Mouse (Mus musculus) cerebral cortex, adult 2 months (tissue): ENCODE measurements around the gene Zfyve21.

ENCODE experiments used
- WGBS: fragments of 180-500 bp; shearing (Covaris S2); methylation state at CpG from one replicate; pipeline ENCODE4 v1.1.7; 2018; 5-methylcytosine and 5-hydroxymethylcytosine counted together

The Zfyve21 gene

GRCm38 (mm10) chr12:111843470-111843869 is 29.5 kb downstream of the Zfyve21 start:
- WGBS: 49% methylated on average over 2 of the region's 2 CpGs

DNA sequence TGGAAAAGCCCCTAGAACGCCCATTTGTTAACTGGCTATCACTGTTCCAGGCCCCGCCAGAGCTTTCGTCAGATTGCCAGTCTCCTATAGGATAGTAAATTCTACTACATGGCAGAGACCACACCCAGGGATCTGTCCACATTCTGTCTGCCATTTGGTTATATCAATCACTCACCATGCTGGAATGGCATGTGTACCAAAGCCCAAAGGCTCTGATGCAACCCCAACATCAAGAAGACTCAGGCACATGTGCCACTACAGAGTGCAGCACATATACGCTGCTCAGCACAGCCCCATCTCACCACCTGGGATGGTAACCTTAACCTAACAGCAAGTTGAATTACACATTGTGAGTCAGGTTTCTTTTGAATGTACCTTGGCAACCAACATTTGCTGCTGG is 32.0 kb downstream of the Zfyve21 start:
- WGBS: 92% methylated on average over 4 of the region's 4 CpGs

GRCm38 (mm10) chr12:111846815-111847214 is 32.8 kb downstream of the Zfyve21 start:
- 86% methylated on average over 10 of the region's 10 CpGs for WGBS

- 61% methylated on average over 9 of the region's 9 CpGs for WGBS
Observed at GRCm38 (mm10) chr12:111848300-111848798, 34.4 kb downstream of the Zfyve21 start.

DNA sequence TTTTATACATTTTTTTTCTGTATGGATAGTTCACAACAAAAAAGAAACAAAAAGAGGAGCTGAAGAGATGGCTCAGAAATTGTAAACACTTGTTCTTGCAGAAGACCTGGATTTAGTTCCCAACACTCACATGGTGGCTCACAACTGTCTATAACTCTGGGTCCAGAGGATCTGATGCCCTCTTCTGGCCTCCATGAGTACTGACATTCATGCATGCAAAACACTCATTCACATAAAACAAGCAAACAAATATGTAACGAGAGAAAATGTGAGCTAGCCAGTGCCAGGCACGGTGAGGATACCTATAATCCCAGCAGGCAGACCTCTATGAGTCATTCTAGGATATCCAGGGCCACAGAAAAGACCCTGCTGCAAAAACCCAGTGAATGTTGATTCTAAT is 37.3 kb downstream of the Zfyve21 start:
- WGBS: 51% methylated on average over 2 of the region's 2 CpGs

DNA sequence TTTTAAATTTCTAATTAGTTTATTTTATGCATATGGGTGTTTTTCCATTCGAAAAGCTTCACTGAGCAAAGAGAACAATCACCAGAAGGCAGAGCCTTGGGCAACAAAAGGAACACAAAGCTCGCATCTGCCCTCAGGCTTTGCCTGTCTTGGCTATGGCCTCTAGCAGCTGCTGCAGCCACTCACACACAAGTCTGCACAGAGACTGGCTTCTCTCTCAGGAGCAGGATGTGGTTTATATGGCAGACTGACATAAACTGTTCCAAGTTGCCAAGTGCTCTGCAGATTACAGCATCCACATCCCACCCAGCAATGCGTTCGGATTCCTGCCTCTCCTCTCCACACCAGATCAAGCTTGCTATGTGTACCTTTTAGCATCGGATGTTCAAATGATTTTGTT is 37.8 kb downstream of the Zfyve21 start:
- WGBS: 57% methylated on average over 5 of the region's 5 CpGs

DNA sequence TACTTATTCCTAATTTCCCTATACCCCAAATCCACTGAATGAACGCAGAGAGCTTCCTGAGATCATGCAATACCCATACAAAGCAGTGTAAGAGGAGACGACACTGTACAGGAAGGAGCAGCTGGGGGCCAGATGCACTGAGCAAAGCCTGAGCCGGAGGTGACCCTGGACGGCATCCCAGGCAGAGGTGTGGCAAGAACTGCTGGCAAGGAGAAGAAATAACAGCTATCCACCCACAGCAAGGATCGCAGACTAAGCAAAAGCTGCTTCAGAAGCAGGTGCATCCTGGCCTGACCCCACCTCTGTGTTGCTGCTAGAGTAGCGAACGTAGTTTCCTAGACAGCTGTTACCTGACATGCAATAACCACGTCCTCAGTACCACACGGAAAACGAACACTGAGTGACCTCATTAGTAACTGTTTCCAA is 39.1 kb downstream of the Zfyve21 start:
- 50% methylated on average over 10 of the region's 10 CpGs for WGBS

- 54% methylated on average over 4 of the region's 4 CpGs for WGBS
Observed at GRCm38 (mm10) chr12:111853546-111853945, 39.6 kb downstream of the Zfyve21 start.

DNA sequence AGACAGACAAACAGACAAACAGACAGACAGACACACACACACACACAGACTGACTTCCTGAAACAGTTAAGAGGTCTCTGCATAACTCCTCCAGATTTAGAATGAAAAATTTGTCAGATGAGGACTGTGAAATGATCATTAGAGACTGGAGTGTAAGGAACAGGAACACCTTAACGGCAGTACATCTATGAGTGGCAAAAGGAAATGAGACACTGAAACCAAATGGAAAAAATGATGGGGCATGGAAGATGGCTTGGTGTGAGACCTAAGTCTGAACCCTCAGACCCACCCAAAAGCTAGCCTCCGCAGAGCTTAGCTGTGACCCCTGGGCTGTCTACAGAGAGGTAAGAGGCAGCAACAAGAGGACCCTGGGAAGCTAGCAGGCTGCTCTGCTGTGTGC is 41.5 kb downstream of the Zfyve21 start:
- WGBS: 92% methylated on average over 2 of the region's 2 CpGs

DNA sequence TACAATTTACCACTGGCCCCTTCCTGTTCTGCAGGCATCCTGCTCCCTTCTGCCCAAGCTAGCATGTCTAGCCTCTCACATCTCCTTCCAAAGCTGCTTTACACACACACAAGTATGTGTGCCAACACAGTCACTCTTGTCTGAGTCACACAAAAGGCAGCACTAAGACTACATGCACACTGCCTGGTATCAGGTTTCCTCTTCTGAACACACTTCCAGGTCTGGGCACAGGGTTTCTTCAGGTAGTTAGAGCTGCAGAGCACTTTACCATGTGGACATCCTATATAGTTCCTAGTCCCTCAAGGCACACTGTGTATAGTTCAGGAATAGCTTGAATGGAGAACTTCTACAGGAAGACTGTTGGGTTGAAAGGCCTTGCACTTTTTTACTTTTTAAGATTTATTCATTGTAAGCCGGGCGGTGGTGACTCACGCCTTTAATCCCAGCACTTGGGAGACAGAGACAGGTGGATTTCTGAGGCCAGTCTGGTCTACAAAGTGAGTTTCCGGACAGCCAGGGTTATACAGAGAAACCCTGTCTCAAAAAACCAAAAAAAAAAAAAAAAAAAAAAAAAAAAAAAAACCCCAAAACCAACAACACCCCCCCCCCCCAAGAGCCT is 50.3 kb downstream of the Zfyve21 start:
- 83% methylated on average over 4 of the region's 4 CpGs for WGBS

- WGBS: 96% methylated on average over 1 of the region's 1 CpGs
Observed at GRCm38 (mm10) chr12:111869806-111870205, 55.8 kb downstream of the Zfyve21 start.

- 89% methylated on average over 7 of the region's 7 CpGs for WGBS
Observed at GRCm38 (mm10) chr12:111870811-111871210, 56.8 kb downstream of the Zfyve21 start.

DNA sequence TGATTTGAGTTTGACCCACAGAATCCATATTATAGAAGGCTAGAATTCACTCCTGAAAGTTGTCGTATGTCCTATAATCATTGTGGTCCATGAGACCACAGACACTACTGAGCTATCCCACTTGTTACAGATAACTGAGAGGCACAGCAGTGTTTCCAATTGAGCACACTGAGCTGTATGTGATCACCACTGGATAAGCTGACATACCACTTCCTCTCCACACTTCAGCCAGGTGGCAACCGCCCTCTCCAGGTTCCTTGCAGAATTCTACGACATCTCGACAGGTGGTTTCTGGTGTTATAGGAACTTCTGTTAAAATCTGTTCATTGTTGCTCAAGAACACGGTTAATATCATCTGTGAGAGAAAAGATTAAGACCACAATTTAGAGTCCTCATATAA is 58.1 kb downstream of the Zfyve21 start:
- 92% methylated on average over 5 of the region's 5 CpGs for WGBS

DNA sequence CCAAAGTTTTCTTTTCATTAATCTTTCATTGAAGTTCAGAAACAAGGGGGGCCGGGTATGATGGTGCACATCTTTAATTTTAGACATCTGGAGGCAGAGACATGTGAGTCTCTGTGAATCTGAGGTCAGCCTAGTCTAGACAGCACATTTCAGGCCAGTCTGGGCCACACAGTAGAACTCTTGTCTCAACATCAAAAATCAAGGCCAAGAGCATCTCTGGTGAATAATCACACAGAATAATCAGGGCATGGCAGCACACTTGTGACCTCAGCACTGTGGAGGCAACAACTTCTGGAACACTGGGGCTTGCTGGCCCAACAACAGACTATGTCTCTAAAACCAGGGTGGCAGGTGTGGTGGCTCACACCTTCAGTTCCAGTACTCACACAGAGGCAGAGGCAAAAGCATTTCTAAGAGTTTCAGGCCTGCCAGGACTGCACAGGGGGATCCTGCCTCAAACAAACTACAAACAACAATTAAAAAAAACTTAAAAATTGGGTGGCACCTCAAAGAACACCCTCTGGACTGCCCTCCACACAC is 60.7 kb downstream of the Zfyve21 start:
- 53% methylated on average over 1 of the region's 1 CpGs for WGBS

- WGBS: 72% methylated on average over 3 of the region's 3 CpGs
Observed at GRCm38 (mm10) chr12:111875499-111875898, 61.5 kb downstream of the Zfyve21 start.

DNA sequence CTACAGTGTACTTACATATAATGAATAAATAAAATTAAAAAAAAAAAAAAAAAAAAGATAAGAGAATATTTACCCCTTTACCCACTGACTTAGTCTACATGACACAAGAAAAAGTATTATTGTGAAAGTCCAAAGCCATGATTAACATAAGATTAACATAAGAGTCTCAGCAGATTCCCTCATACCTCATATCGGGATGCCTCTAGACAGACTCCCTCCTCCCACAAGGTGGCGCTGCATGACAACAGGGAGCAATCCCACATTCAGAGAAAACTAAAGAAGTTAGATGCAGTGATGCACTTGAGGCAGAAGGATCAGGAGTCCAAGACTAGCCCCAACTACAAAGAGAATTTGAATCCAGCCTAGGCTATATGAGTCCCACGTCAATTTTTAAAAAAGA is 64.2 kb downstream of the Zfyve21 start:
- 6% methylated on average over 3 of the region's 3 CpGs for WGBS
